Mouse (Mus musculus) spleen, adult 2 months (tissue): ENCODE measurements around the gene 9930111J21Rik2.

ENCODE experiments used
- CTCF ChIP-seq: fragments of 200-500 bp; IDR thresholded peaks from 2 replicates; pipeline ENCODE4 v1.5.1; 2011; ENCODE audit warnings: mild to moderate bottlenecking, inconsistent platforms; ENCODE audit not compliant: insufficient read depth, insufficient read length, insufficient replicate concordance; ENCODE audit errors: extremely low read depth
- POLR2A ChIP-seq: fragments of 200-500 bp; IDR thresholded peaks from 2 replicates; pipeline ENCODE4 v1.6.1; 2011; ENCODE audit warnings: low read depth, low read length, inconsistent platforms

DNA sequence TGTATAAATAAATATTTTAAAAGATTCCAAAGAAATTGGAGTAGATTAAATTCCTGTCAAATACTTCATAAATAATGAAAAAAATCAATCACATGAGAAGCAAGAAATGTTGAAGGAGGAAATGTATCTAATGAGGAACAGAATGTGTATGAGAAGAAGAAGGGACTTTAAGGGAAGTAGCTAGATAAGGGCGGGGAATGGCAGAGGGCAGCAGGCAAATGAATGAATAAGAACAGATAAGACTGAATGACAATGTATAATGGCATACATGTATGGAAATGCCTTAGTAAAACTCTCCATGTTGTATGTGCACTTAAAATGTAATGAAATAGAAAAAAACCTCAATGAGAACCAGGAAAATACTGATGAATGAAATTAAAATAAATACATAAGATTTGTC lies 17.3 kb upstream of the 9930111J21Rik2 start:
- TF ChIP-seq CTCF (no peak), POLR2A (no peak)
